Mouse (Mus musculus): Measurements from ENCODE around the gene Nmb. TPM values are rescaled to one million over a fixed set of nuclear protein-coding genes. Genes with fewer than 3 reads are reported as not detected.

Nmb gene
- polyA plus RNA-seq, 1 experiment from 2014 or later = 6.6 TPM

DNA sequence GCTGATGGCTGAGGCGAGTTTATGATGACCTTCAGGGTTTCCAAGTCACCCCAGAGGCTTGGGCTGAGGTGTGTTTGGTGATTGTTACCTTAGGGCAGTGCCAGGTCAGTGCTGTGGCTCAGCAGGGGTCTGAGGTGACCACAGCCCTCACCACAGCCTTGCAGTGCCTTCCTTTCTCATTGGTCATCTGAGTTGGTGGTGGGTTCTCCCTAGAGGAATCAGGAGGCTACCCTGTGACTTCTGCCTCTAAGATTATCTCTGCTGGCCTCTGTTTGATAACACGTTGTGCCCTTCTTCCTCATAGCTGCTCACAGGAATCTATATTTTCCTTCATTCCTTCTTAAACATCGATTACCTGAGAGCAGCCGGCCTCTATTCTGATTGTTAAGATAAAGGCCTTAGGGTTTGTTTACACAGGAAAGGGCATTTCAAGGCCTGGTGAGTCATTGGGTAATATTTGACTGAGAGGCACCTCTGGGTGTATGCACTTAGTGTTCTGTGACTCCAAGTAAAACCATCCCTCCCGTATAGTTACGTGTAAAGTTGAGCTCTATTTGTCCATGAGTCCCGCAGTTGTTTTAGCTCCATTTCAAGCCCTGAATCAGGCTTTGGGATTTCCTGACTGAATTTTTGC lies 38.2 kb downstream of the Nmb start:
- no peak for ATAC-seq
- Histone ChIP-seq H3K9me3 (no peaks in the 10 kb centered on the region), H3K27me3 (no peaks in the 10 kb centered on the region), H3K27ac (no peak overlapping the region), H3K4me2 (replicated peaks) (no peak overlapping the region), H3K4me3 (replicated peaks) (no peak overlapping the region), H3K9ac (replicated peaks) (no peak overlapping the region), H3K36me3 (peaks cover 81% of the 10 kb centered on the region), H3K4me1 (replicated peaks) (peaks cover 54% of the 10 kb centered on the region)
- 91% methylated on average over 7 of the region's 7 CpGs for whole genome bisulfite sequencing

GRCm38 (mm10) chr7:80865521-80865920 lies 39.4 kb downstream of the Nmb start:
- no peaks in the 10 kb centered on the region for H3K9me3 ChIP-seq
- no peak overlapping the region for H3K4me3 ChIP-seq (replicated peaks)
- no peaks in the 10 kb centered on the region for H3K27me3 ChIP-seq
- WGBS = 97% methylated on average over 7 of the region's 7 CpGs
- H3K4me2 ChIP-seq (replicated peaks) = no peak overlapping the region
- ATAC-seq = no peak
- H3K4me1 ChIP-seq (replicated peaks) = peaks cover 57% of the 10 kb centered on the region
- no peak overlapping the region for H3K9ac ChIP-seq (replicated peaks)
- peaks cover 72% of the 10 kb centered on the region for H3K36me3 ChIP-seq
- H3K27ac ChIP-seq = no peak overlapping the region

GRCm38 (mm10) chr7:80864831-80865230 lies 40.0 kb downstream of the Nmb start:
- ATAC-seq = no peak
- no peaks in the 10 kb centered on the region for H3K27me3 ChIP-seq
- no peaks in the 10 kb centered on the region for H3K9me3 ChIP-seq
- H3K4me1 ChIP-seq (replicated peaks) = peaks cover 60% of the 10 kb centered on the region
- H3K27ac ChIP-seq = no peak overlapping the region
- peak overlapping the region; percentile 85 for H3K4me2 ChIP-seq (replicated peaks)
- peaks cover 65% of the 10 kb centered on the region for H3K36me3 ChIP-seq
- 85% methylated on average over 8 of the region's 8 CpGs for WGBS
- H3K4me3 ChIP-seq (replicated peaks) = no peak overlapping the region
- H3K9ac ChIP-seq (replicated peaks) = 0 out of 2 replicates have a peak overlapping the region, but pooled peaks have one; percentile 1

DNA sequence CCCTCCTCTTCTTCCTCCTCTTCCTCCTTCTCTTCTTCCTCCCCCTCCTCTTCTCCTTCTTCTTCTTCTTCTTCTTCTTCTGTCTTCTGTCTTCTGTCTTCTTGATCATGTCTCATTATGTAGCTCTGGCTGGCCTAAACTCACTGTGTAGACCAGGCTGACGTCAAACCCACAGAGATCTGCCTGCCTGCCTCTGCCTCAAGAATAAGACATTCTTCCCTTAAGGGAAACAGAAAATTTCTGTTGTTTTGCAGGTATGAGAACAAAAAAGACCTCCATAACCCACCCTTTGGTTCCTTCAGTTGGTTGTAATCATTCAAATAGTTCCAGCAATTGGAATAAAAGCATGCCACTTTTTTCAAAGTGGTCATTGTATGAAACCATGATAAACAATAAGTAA lies 40.7 kb downstream of the Nmb start:
- Histone ChIP-seq H3K27me3 (no peaks in the 10 kb centered on the region), H3K9me3 (no peaks in the 10 kb centered on the region), H3K4me3 (replicated peaks) (peak overlapping the region; percentile 17; the same call in 1 of the 2 replicates), H3K9ac (replicated peaks) (no peak overlapping the region), H3K36me3 (peaks cover 58% of the 10 kb centered on the region), H3K27ac (no peak overlapping the region), H3K4me1 (replicated peaks) (peaks cover 60% of the 10 kb centered on the region), H3K4me2 (replicated peaks) (peak overlapping the region; percentile 85)
- 75% methylated on average over 1 of the region's 1 CpGs for WGBS
- no peak for ATAC-seq

GRCm38 (mm10) chr7:80863520-80863919 lies 41.4 kb downstream of the Nmb start:
- Histone ChIP-seq H3K4me1 (replicated peaks) (peaks cover 60% of the 10 kb centered on the region), H3K4me3 (replicated peaks) (peak overlapping the region; percentile 17), H3K9ac (replicated peaks) (peak overlapping the region; percentile 45), H3K27me3 (no peaks in the 10 kb centered on the region), H3K9me3 (no peaks in the 10 kb centered on the region), H3K36me3 (peaks cover 52% of the 10 kb centered on the region), H3K27ac (no peak overlapping the region), H3K4me2 (replicated peaks) (peak overlapping the region; percentile 85)
- WGBS = 88% methylated on average over 5 of the region's 5 CpGs
- ATAC-seq = no peak

DNA sequence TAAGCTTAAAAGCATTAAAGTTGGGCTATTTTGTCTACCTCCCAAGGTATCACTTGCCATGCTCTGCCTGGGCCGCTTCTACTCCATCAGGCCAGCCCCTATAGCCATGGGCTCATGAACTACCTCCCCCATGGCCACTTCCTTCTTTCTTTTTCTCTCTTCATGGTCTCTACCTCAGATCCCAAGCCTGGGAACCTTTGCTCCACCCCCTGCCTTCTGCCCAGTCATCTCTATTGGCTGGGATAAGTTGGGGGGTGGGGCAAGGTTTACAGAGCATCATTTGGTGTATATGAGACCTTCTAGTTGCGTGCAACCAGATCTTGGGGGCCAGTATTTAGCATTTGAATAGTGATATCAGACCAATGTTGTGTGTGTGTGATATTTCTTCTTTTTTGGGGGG lies 42.4 kb downstream of the Nmb start:
- Histone ChIP-seq H3K4me2 (replicated peaks) (peak overlapping the region; percentile 85), H3K9me3 (no peaks in the 10 kb centered on the region), H3K36me3 (peaks cover 41% of the 10 kb centered on the region), H3K9ac (replicated peaks) (no peak overlapping the region), H3K27ac (no peak overlapping the region), H3K27me3 (no peaks in the 10 kb centered on the region), H3K4me3 (replicated peaks) (peak overlapping the region; percentile 83), H3K4me1 (replicated peaks) (peaks cover 60% of the 10 kb centered on the region)
- ATAC-seq = no peak
- 91% methylated on average over 2 of the region's 2 CpGs for WGBS

DNA sequence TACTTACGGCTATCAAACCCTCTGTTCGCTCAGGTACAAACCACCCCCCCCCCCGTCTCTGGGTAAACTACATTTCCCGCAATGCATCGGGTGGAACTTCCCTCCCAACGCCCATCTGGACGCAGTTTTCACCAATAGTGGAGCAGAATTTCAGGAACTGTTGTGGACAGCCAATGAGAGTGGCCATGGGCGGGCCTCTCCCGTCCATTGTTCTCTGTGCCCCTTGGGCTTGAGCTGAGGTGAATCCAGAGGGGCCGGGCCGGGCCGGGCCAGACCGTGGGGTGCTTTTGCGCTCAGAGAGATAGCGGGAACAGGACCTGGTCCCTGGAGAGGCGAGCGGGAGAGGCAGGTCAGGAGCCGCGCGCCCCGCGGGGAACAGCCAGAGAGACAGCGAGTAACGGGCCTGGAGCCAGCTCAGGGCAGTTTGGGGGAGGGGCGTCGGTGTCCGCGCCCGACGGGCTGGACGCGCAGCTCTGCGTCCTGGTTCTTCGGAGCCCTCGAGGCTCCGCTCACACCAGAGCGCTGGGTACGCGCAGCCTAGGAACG lies 44.1 kb downstream of the Nmb start, which contains the start of gene Zscan2:
Zscan2 (plus strand) TSS at position 192 of the 546 bp plus-strand sequence.
- H3K27ac ChIP-seq = peak within 1 kb of the TSS; percentile 94
- peaks cover 47% of the 10 kb centered on the region for H3K4me1 ChIP-seq (replicated peaks)
- H3K9me3 ChIP-seq = no peaks in the 10 kb centered on the region
- no peaks in the 10 kb centered on the region for H3K27me3 ChIP-seq
- peak within 1 kb of the TSS; percentile 83 for H3K4me3 ChIP-seq (replicated peaks)
- peak within 1 kb of the TSS; percentile 88 for H3K9ac ChIP-seq (replicated peaks)
- ATAC-seq = peak; percentile 99
- peak within 1 kb of the TSS; percentile 85 for H3K4me2 ChIP-seq (replicated peaks)
- under 1% methylated on average over 40 of the region's 40 CpGs for WGBS
- H3K36me3 ChIP-seq = peaks cover 24% of the 10 kb centered on the region

DNA sequence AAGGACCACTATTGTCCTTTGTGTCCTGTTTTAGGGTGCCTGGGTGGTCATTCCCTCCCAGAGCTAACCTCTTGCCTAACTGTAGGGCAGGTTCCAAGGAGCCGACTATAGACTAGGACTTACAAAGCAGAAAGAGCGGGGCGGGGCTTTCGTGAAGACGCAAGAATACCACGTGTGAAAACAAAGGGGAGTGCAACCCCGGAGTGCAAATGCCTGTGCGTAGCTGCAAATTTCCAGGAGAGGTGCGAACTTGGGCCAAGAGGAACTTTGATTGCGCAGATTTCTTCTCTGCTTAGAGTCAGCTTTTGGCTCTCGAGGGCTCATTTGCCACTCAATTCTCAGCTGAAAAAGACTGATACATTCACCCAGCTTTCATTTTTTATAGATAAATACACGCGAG lies 44.6 kb downstream of the Nmb start:
- WGBS = under 1% methylated on average over 13 of the region's 13 CpGs
- peak; percentile 64 for ATAC-seq
- H3K9ac ChIP-seq (replicated peaks) = peak overlapping the region; percentile 72
- no peaks in the 10 kb centered on the region for H3K9me3 ChIP-seq
- H3K4me1 ChIP-seq (replicated peaks) = peaks cover 41% of the 10 kb centered on the region
- peak overlapping the region; percentile 85 for H3K4me2 ChIP-seq (replicated peaks)
- H3K36me3 ChIP-seq = peaks cover 19% of the 10 kb centered on the region
- no peaks in the 10 kb centered on the region for H3K27me3 ChIP-seq
- peak overlapping the region; percentile 12; the same call in 1 of the 2 replicates for H3K27ac ChIP-seq
- H3K4me3 ChIP-seq (replicated peaks) = peak overlapping the region; percentile 83

GRCm38 (mm10) chr7:80857181-80857580 lies 47.7 kb downstream of the Nmb start:
- H3K36me3 ChIP-seq = no peaks in the 10 kb centered on the region
- H3K4me3 ChIP-seq (replicated peaks) = no peak overlapping the region
- 25% methylated on average over 6 of the region's 6 CpGs for WGBS
- peaks cover 11% of the 10 kb centered on the region for H3K4me1 ChIP-seq (replicated peaks)
- no peak overlapping the region for H3K27ac ChIP-seq
- H3K27me3 ChIP-seq = no peaks in the 10 kb centered on the region
- H3K9ac ChIP-seq (replicated peaks) = no peak overlapping the region
- ATAC-seq = no peak
- no peak overlapping the region for H3K4me2 ChIP-seq (replicated peaks)
- no peaks in the 10 kb centered on the region for H3K9me3 ChIP-seq

DNA sequence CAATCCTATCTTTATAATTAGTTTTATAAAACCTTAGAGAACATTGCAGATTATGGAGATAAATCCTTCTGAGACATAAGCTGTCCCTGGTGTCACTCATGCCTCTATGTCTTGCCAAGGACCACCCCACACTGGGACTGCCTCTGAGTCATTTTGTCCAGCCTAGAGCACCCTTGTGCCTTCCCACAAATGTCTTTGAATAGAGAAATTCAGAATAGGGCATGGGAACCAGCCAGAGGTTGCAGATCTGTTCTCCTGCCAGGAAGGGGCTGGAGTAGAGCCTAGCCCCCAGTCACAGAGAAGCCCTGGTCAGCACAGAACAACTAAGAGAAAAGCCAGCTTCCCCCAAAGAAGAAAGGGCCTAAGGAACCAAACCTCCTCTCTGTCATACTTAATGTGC lies 49.6 kb downstream of the Nmb start:
- H3K36me3 ChIP-seq = no peaks in the 10 kb centered on the region
- H3K4me1 ChIP-seq (replicated peaks) = peaks cover 3% of the 10 kb centered on the region
- H3K4me3 ChIP-seq (replicated peaks) = no peak overlapping the region
- H3K9ac ChIP-seq (replicated peaks) = no peak overlapping the region
- H3K9me3 ChIP-seq = no peaks in the 10 kb centered on the region
- no peak overlapping the region for H3K4me2 ChIP-seq (replicated peaks)
- H3K27ac ChIP-seq = no peak overlapping the region
- ATAC-seq = no peak
- H3K27me3 ChIP-seq = 0 out of 2 replicates have a peak, but pooled peaks cover 2% of the 10 kb centered on the region

GRCm38 (mm10) chr7:80853218-80853617 lies 51.7 kb downstream of the Nmb start:
- WGBS = 97% methylated on average over 3 of the region's 3 CpGs
- no peaks in the 10 kb centered on the region for H3K9me3 ChIP-seq

More at GRCm38 (mm10) chr7:80853218-80853617, 51.7 kb downstream of the Nmb start:
- ATAC-seq = no peak
- Histone ChIP-seq H3K9ac (replicated peaks) (no peak overlapping the region), H3K4me1 (replicated peaks) (no peaks in the 10 kb centered on the region), H3K4me3 (replicated peaks) (no peak overlapping the region), H3K27ac (no peak overlapping the region), H3K36me3 (no peaks in the 10 kb centered on the region), H3K27me3 (0 out of 2 replicates have a peak, but pooled peaks cover 2% of the 10 kb centered on the region), H3K4me2 (replicated peaks) (no peak overlapping the region)

Measured in midbrain, embryonic 13.5 days (tissue).